Mouse (Mus musculus): ENCODE data around the gene Clrn1. TPM values are rescaled to one million over a fixed set of nuclear protein-coding genes. Genes with fewer than 3 reads are reported as not detected.

Clrn1 gene
- total and polyA plus RNA-seq, 3 experiments: not detected

- in situ Hi-C loops (cut with MboI; ENCODE audit: low pct_ligation_motif_present, low pct_unique_long_range_greater_than_20kb, low sequenced_read_pairs): no loop called here
- no peaks in the 10 kb centered on the region for H3K27me3 ChIP-seq (replicated peaks)
- no peaks in the 10 kb centered on the region for H3K36me3 ChIP-seq (replicated peaks in 1 of 2; ENCODE audit: control insufficient read depth in 1 of 2, insufficient read depth in 1 of 2, low read length in 1 of 2)
- no peak overlapping the region for H3K4me2 ChIP-seq (ENCODE audit: insufficient read depth, low read depth, poor library complexity, severe bottlenecking)
- no peak for DNase-seq (ENCODE audit: extremely low read depth)
- no peak overlapping the region for H3K27ac ChIP-seq (ENCODE audit: insufficient read depth, low read depth)
- dilution Hi-C loops (cut with MboI; ENCODE audit: extremely low pct_ligation_motif_present, extremely low pct_unique_long_range_greater_than_20kb, low sequenced_read_pairs): no loop called here
- H3K9ac ChIP-seq (ENCODE audit: insufficient read depth, low read depth): no peak overlapping the region
- no peaks in the 10 kb centered on the region for H3K9me3 ChIP-seq (replicated peaks; ENCODE audit: low read length)
- no peaks in the 10 kb centered on the region; a peak in 1 of 4 replicates for H3K4me1 ChIP-seq (ENCODE audit: control insufficient read depth in 1 of 2, insufficient read depth in 2 of 2)
- H3K79me2 ChIP-seq (replicated peaks; ENCODE audit: control insufficient read depth, extremely low read depth, insufficient read depth, poor library complexity, severe bottlenecking): no peaks in the 10 kb centered on the region
- no peak for TF ChIP-seq USF1 (IDR thresholded peaks at IDR 0.05; ENCODE audit: low read depth, low read length)
- TF ChIP-seq ZKSCAN1 (IDR thresholded peaks at IDR 0.05; ENCODE audit: borderline replicate concordance, low read depth, low read length): no peak
- no peak for TF ChIP-seq ZMIZ1 (IDR thresholded peaks at IDR 0.05; ENCODE audit: low read depth, low read length)
- no peak for TF ChIP-seq MAZ (IDR thresholded peaks at IDR 0.05; ENCODE audit: low read depth, low read length)
- no peak for TF ChIP-seq POLR2AphosphoS2 (IDR thresholded peaks at IDR 0.05; ENCODE audit: low read depth, low read length)
- no peak for TF ChIP-seq TBP (conservative IDR thresholded peaks at IDR 0.05; ENCODE audit: low read depth, low read length)
- TF ChIP-seq UBTF (IDR thresholded peaks at IDR 0.05; ENCODE audit: low read depth, low read length): no peak
- no peak overlapping the region for H3K4me3 ChIP-seq (replicated peaks in 1 of 3; ENCODE audit: low read depth in 2 of 3, low read length in 2 of 3, poor library complexity in 1 of 3)
These were observed 9.4 kb upstream of the Clrn1 start for GRCm38 (mm10) chr3:58894529-58894928.

- Histone ChIP-seq H3K36me3 (replicated peaks in 1 of 2; ENCODE audit: control insufficient read depth in 1 of 2, insufficient read depth in 1 of 2, low read length in 1 of 2) (no peaks in the 10 kb centered on the region), H3K4me3 (replicated peaks in 1 of 3; ENCODE audit: low read depth in 2 of 3, low read length in 2 of 3, poor library complexity in 1 of 3) (no peak overlapping the region), H3K27ac (ENCODE audit: insufficient read depth, low read depth) (no peak overlapping the region), H3K9me3 (replicated peaks; ENCODE audit: low read length) (no peaks in the 10 kb centered on the region), H3K9ac (ENCODE audit: insufficient read depth, low read depth) (no peak overlapping the region), H3K79me2 (replicated peaks; ENCODE audit: control insufficient read depth, extremely low read depth, insufficient read depth, poor library complexity, severe bottlenecking) (no peaks in the 10 kb centered on the region), H3K4me1 (ENCODE audit: control insufficient read depth in 1 of 2, insufficient read depth in 2 of 2) (no peaks in the 10 kb centered on the region; a peak in 1 of 4 replicates), H3K27me3 (replicated peaks) (no peaks in the 10 kb centered on the region), H3K4me2 (ENCODE audit: insufficient read depth, low read depth, poor library complexity, severe bottlenecking) (no peak overlapping the region)
- TF ChIP-seq SIN3A (IDR thresholded peaks at IDR 0.05; ENCODE audit: low read length) (no peak), MEF2A (IDR thresholded peaks at IDR 0.05; ENCODE audit: borderline replicate concordance, low read depth, low read length) (no peak), MAX (IDR thresholded peaks at IDR 0.05; ENCODE audit: low read length) (no peak)
- dilution Hi-C loops (cut with MboI; ENCODE audit: extremely low pct_ligation_motif_present, extremely low pct_unique_long_range_greater_than_20kb, low sequenced_read_pairs) (no loop called here), in situ Hi-C loops (cut with MboI; ENCODE audit: low pct_ligation_motif_present, low pct_unique_long_range_greater_than_20kb, low sequenced_read_pairs) (no loop called here)
- DNase-seq (ENCODE audit: extremely low read depth): no peak
These were observed 4.5 kb upstream of the Clrn1 start for GRCm38 (mm10) chr3:58889670-58890069.

GRCm38 (mm10) chr3:58888131-58888715, 3.1 kb upstream of the Clrn1 start:
- Histone ChIP-seq H3K79me2 (replicated peaks; ENCODE audit: control insufficient read depth, extremely low read depth, insufficient read depth, poor library complexity, severe bottlenecking) (no peaks in the 10 kb centered on the region), H3K4me2 (ENCODE audit: insufficient read depth, low read depth, poor library complexity, severe bottlenecking) (no peak overlapping the region), H3K9ac (ENCODE audit: insufficient read depth, low read depth) (no peak overlapping the region), H3K9me3 (replicated peaks; ENCODE audit: low read length) (no peaks in the 10 kb centered on the region), H3K4me1 (ENCODE audit: control insufficient read depth in 1 of 2, insufficient read depth in 2 of 2) (no peaks in the 10 kb centered on the region; a peak in 1 of 4 replicates), H3K27me3 (replicated peaks) (no peaks in the 10 kb centered on the region), H3K4me3 (replicated peaks in 1 of 3; ENCODE audit: low read depth in 2 of 3, low read length in 2 of 3, poor library complexity in 1 of 3) (no peak overlapping the region), H3K36me3 (replicated peaks in 1 of 2; ENCODE audit: control insufficient read depth in 1 of 2, insufficient read depth in 1 of 2, low read length in 1 of 2) (no peaks in the 10 kb centered on the region), H3K27ac (ENCODE audit: insufficient read depth, low read depth) (no peak overlapping the region)
- dilution Hi-C loops (cut with MboI; ENCODE audit: extremely low pct_ligation_motif_present, extremely low pct_unique_long_range_greater_than_20kb, low sequenced_read_pairs): no loop called here
- no peak for DNase-seq (ENCODE audit: extremely low read depth)
- in situ Hi-C loops (cut with MboI; ENCODE audit: low pct_ligation_motif_present, low pct_unique_long_range_greater_than_20kb, low sequenced_read_pairs): no loop called here
- TF ChIP-seq NRF1 (IDR thresholded peaks at IDR 0.05; ENCODE audit: low read depth, low read length) (no peak), JUN (IDR thresholded peaks at IDR 0.05; ENCODE audit: insufficient read depth, low read depth, low read length) (no peak), ETS1 (conservative IDR thresholded peaks at IDR 0.05; ENCODE audit: low read depth, low read length) (no peak), SIN3A (IDR thresholded peaks at IDR 0.05; ENCODE audit: low read length) (no peak), RCOR1 (conservative IDR thresholded peaks at IDR 0.05; ENCODE audit: low read depth, low read length) (no peak), ZMIZ1 (IDR thresholded peaks at IDR 0.05; ENCODE audit: low read depth, low read length) (no peak), ZC3H11A (IDR thresholded peaks at IDR 0.05; ENCODE audit: low read depth, low read length) (no peak), HCFC1 (IDR thresholded peaks at IDR 0.05; ENCODE audit: low read depth, low read length) (no peak), MEF2A (IDR thresholded peaks at IDR 0.05; ENCODE audit: borderline replicate concordance, low read depth, low read length) (no peak), ZKSCAN1 (IDR thresholded peaks at IDR 0.05; ENCODE audit: borderline replicate concordance, low read depth, low read length) (no peak), NELFE (IDR thresholded peaks at IDR 0.05; ENCODE audit: low read depth, low read length) (no peak), GABPA (IDR thresholded peaks at IDR 0.05; ENCODE audit: insufficient replicate concordance, low read depth, low read length) (no peak), RAD21 (IDR thresholded peaks at IDR 0.05; ENCODE audit: low read depth, low read length) (no peak), ELF1 (IDR thresholded peaks at IDR 0.05; ENCODE audit: low read depth, low read length) (no peak), MAZ (IDR thresholded peaks at IDR 0.05; ENCODE audit: low read depth, low read length) (no peak), MXI1 (IDR thresholded peaks at IDR 0.05; ENCODE audit: low read depth, low read length) (no peak), CHD2 (IDR thresholded peaks at IDR 0.05; ENCODE audit: low read length) (no peak), MYC (IDR thresholded peaks at IDR 0.05; ENCODE audit: low read depth, low read length) (no peak)
